Mouse (Mus musculus) c-Kit-negative CD71-positive TER-119-positive erythroid progenitor cells, embryonic 14.5 days (primary cell): ENCODE measurements around the gene Atp2b2.

ENCODE experiments used
- DNase-seq: peaks from one replicate; pipeline ENCODE4 v3.0.0-alpha.2; 2013; ENCODE audit warnings: low read depth, low spot score

Atp2b2 gene

DNA sequence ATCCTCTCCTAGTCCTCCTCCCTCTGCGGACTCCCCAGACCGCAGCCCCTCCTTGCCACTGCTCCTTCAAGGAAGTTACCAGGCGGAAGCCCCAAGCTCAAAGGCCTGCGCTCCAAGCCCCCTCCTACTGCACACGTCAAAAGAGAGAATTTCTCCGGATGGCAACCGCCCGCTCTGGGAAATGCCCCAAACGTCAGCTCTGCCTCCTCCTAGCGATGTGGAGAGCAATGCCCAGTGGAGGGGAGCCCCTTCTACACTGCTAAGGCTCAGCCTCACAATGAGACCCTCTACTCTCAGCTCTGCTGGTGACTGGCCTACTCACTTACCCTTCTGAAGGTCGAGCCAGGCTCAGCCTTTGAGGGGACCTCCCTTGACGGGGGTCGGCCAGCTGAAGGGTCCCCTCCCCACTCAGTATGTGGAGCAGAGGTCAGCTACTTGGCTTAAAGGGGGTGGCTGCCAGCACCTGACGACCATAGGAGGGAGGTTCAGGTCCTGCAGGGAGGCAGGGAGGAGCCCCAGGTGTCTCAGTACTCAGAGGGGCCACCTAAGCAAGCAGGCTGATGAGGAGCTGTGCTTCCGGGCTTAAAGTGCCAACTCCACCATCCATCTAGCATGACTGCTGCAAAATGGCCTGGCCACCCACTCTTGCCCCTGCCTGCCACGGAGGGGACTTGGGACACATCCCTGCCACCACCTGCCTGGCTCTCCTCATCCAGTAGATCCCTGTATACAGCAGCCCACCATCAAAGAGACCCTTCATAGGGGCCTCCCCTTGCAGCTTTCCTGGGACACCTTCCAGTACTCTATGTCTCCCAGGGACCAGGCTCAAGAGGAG lies 152.2 kb downstream of the Atp2b2 start:
- DNase-seq, result no peak

GRCm38 (mm10) chr6:113889180-113889579 lies 153.2 kb downstream of the Atp2b2 start:
- no peak for DNase-seq

DNA sequence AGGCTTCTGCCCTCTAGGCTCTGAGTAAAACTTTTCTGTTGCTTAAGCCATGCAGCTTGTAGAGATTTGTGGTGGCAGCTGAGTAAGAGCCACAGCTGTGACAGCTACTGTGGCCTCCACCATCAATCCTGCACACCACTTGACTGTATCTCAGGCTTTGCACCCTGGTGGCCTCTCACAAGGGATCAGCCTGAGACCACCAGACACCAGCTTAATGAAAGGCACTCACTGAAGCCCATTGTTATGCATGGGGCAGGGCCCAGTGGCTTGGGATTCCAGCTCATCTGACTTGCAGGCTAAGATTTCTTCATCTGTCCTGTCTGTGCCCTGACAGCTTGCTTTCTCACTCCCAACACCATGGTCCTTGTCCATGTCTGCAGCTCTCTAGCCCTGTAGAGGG lies 155.5 kb downstream of the Atp2b2 start:
- DNase-seq, result no peak

DNA sequence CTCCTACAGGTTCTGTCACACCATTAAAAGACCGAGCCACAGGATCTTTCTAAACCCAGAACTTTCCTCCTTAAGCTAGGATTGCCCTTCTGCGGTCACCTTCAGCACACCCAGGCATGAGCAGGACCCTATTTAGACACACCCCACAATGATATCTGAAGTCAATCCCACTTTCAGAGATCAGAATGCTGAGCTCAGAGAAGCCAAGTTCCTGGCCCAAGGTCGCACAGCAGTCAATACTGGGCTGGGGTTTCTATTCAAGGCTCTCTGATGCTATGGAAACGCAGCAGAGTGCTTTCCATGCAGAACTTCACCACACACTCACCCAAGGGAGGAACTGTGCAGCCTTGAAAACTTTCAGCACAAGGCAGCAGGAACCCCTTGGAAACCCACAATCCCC lies 157.6 kb downstream of the Atp2b2 start:
- no peak for DNase-seq

GRCm38 (mm10) chr6:113883225-113883624 lies 159.2 kb downstream of the Atp2b2 start:
- DNase-seq, result no peak

DNA sequence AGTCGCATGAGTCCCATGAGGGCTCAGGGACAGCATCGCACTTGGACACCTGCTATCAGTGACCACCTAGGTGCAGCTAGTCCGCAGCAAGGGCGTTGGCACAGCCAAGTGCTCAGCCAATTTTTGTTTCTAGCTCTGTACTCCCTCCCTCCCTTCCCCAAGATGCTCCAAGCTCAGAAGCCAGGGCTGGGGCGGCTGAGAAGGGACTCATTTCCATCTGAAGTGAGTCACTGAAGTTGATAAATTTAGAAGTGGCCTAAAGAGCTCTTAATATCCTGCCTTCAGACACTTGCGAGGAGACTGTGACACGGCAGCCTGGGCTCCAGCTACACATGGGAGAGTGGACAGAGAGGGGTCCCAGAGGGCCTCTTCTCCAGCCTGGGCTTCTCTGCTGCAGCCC lies 160.0 kb downstream of the Atp2b2 start:
- DNase-seq, result no peak

DNA sequence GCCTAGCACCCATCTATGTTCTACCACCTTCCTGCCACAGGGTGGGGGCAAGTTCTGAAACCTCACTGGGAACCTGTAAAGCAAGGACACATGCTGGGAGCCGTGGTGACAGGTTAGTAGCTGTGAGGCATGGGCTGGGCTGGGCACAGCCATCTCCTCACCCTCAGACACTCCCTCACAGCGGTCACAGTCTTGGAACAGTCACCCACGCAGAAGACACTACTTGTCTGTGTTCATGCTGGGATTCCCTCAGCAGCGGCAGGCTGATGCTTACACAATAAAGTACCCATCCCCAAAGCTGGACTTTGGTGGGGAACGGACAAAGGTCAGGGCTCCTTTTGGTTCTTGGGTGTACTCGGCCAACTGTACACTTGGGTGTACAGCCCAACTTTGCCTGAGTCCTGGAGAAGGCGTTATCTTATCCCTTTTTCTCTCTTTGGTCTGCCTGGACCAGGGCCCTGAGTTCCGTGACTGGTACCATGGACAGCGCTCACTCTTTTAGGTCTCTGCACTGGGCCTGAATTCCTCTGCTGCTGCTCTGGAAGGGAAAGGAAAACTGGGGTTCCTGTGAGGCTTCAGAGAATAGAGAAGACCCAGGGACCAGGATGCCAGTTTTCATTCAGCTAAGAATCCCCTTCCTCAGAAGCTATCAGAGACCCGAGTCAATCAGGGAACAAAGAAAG lies 160.7 kb downstream of the Atp2b2 start:
- DNase-seq, result no peak

GRCm38 (mm10) chr6:113879366-113879765 lies 163.0 kb downstream of the Atp2b2 start:
- no peak for DNase-seq

DNA sequence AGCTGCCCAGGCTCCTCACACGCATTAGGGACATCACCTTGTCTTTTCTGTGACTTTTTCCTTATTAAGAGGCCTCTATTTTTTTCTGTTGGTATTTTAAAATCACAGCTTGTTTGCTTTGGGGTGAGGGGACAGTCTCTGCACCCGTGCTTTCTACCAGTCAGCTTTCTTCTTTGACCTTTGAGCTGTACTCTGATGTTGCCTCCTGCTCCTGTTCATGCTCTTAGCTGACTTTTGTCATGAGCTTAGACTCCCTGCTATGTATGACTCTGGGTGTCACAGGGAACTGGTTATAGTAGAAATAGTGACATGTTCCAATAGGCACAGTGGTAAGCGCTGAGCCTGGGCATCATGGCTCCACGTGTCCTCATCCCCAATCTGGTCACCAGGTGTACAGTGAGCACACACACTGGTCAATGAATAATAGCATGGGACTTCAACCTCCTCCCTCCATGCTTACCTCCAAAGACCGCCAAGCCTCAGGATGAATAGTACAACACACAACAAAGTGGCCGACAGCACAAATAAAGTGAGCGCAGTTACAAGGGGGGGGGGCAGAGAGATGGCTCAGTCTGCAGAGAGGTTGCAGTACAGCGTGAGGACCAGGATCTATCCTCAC lies 163.8 kb downstream of the Atp2b2 start:
- DNase-seq, result no peak

GRCm38 (mm10) chr6:113876585-113876984 lies 165.8 kb downstream of the Atp2b2 start:
- no peak for DNase-seq

DNA sequence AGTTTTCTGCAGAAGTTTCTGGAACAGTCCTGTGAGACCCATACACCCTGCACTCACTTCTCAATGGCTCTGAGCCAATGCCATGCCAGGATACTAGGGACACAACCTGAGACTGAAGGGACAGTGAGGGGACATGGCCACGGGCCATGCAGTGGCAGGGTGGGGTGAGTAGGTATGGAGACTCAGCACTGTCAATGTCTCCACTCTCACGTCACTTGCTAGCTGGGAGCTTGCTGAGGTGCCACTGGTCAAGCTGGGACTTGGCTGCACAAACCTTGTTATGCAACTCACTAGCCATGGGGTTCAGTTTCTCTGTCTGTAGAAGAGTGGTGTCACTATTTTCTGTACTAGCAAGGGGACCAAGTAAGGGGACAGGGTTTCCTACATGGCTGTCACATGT lies 167.2 kb downstream of the Atp2b2 start:
- DNase-seq, result no peak

- DNase-seq, result no peak
Observed at GRCm38 (mm10) chr6:113872654-113873053, 169.8 kb downstream of the Atp2b2 start.

DNA sequence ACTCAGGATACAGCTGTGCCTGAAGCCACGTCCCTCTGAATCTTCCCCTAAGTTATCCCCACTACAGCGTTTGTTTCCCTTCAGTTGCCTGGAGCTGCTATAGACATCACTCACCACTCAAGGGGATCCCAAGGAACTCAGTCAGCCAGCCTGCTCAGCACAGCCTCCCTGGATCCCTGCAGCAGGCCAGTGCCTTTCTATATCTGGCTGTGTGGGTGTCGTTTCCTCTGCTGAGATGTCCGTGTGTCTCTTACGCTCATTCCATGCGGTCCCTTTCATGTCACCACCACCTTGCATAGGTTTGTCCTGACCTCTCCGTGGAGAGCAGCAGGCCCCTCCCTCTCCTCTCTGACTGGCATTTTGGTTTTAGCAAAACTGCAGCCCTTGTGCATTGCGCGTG lies 171.6 kb downstream of the Atp2b2 start:
- DNase-seq, result no peak

GRCm38 (mm10) chr6:113868552-113868951 lies 173.9 kb downstream of the Atp2b2 start:
- DNase-seq, result no peak

DNA sequence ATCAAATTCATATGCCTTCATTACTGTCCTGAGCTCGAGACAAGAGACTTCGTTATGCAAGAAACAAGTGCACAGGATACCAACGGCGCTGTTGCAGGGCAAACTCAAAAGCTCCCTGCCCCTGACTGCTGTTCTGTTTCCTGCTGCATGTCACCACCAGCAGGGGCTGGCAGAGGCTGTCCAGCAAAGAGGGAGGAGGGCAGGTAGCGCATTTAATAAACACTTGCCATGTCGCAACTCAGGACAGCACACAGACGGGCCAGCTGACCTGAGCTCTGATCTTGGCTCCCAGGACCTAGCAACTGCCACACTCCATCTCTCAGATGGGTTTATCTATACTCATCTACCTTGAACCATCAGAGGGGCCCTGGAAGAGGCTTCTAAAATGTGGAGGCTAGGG lies 176.7 kb downstream of the Atp2b2 start:
- DNase-seq, result no peak

DNA sequence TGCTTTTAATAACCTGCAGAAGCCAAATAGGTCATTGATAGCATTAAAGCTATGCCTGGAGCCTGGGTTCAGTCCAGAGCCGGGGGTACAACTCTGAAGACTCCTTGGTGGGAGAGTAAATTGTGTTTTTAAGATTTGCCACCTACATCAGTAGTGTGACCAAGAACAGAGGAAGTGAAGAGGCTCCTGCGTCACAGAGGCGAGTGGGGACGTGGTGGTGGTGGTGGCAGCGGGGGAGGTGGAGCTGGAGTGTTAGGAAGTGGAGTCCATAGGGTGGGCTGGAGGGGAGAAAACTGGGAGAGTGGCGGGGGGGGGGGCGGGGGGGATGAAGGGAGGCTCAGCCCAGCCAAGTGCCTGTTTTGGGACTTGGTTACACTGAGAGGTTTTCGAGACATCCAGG lies 177.6 kb downstream of the Atp2b2 start:
- DNase-seq, result no peak

GRCm38 (mm10) chr6:113862955-113863354 lies 179.5 kb downstream of the Atp2b2 start:
- DNase-seq, result no peak

GRCm38 (mm10) chr6:113861938-113862337 lies 180.5 kb downstream of the Atp2b2 start:
- DNase-seq, result no peak

DNA sequence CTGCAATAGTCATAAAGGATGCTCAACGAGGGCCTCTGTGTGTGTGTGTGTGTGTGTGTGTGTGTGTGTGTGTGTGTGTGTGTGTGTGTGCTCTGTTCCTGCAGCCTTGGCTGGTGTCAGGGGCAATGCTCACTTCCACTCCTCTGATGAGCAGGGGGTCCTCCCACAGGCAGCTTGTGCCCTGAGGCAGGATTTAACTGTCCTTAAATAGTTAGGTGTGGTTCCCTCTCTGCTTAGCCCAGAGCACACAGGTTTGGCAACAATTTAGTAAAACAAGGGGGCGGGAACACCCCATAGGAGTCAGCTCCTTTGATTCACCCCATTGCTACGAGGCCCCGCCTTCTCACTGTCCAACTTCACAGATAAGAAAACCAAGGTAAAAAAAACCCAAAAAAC lies 181.0 kb downstream of the Atp2b2 start:
- no peak for DNase-seq

- DNase-seq, result no peak
Observed at GRCm38 (mm10) chr6:113860735-113861374, 181.6 kb downstream of the Atp2b2 start.

- no peak for DNase-seq
Observed at GRCm38 (mm10) chr6:113860023-113860734, 182.2 kb downstream of the Atp2b2 start.

DNA sequence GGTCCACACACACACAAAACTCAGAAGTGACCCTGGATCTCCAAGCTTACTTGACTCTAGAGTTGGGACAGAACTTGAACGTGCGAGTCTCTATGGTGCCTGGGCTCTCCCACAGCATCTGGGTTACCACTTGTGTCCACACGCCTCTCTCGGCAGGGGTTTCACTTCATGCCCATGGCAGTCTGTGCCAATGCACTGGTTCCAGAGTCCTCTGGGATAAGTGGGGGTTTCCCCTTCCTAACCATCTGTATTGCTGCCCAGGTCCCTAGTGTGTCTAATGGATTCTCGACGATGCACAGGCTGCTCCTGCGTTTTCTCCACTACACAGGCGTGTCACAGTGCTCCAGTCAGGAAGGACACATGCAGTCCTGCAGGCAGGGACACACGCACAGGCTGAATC lies 184.1 kb downstream of the Atp2b2 start:
- DNase-seq, result no peak
